Mouse (Mus musculus): ENCODE measurements around the gene P2ry2. TPM values are rescaled to one million over a fixed set of nuclear protein-coding genes. Genes with fewer than 3 reads are reported as not detected.

P2ry2 gene
- polyA plus RNA-seq, 1 experiment from 2014 or later: 1.2 TPM

DNA sequence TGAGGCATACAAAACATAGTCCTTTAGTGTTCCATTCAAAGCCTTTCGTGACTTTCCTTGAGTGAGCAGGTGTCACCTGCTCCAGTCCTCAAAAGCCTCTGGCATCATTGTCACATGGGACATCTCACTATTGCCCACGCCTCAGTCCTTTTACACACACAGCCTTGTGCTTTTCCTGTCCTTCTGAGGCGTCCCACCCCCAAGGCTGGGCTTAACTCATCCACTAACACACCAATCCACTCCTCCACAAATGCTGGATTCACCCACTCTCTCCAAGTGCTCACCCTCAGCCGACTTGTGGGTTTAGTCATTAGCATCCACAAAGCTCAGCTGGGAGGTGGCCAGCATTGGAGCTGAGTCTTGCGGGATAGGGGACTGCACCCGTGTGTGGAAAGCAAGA, 4.8 kb upstream of the P2ry2 start:
- H3K9ac ChIP-seq: no peak overlapping the region
- WGBS: 52% methylated on average over 6 of the region's 6 CpGs

DNA sequence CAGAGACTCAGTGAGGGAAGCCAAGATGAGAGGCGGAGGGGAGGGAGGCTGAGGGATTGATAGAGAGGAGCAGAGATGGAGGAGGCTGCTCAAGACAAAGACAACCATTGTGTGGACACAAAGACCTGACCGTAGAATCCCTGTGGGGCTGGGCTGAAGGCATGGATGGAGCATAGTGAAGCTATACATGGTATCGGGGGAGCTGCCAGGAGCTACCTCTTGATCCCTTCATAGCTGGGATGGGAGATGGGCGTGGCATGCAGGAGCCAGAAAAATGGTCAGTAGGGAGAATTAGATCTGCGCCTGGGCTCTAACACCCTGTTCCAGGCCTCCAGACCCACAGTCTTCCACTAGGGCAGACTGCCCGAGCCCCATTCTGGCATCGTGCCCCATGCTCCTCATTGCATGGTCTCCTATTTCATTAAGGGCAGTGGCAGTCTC, 4.4 kb upstream of the P2ry2 start:
- 64% methylated on average over 7 of the region's 7 CpGs for WGBS

More for the DNA sequence above, 4.8 kb upstream of the P2ry2 start:
- ATAC-seq (ENCODE audit: insufficient number of reproducible peaks, low FRiP score): no peak
- Histone ChIP-seq H3K4me2 (no peak overlapping the region), H3K36me3 (no peaks in the 10 kb centered on the region), H3K4me1 (replicated peaks) (peaks cover under 1% of the 10 kb centered on the region; the same call in 1 of the 2 replicates), H3K27ac (ENCODE audit: poor library complexity, severe bottlenecking) (no peak overlapping the region), H3K4me3 (no peak overlapping the region), H3K27me3 (replicated peaks) (peaks cover 23% of the 10 kb centered on the region), H3K9me3 (replicated peaks) (0 out of 2 replicates have a peak, but pooled peaks cover 4% of the 10 kb centered on the region)

DNA sequence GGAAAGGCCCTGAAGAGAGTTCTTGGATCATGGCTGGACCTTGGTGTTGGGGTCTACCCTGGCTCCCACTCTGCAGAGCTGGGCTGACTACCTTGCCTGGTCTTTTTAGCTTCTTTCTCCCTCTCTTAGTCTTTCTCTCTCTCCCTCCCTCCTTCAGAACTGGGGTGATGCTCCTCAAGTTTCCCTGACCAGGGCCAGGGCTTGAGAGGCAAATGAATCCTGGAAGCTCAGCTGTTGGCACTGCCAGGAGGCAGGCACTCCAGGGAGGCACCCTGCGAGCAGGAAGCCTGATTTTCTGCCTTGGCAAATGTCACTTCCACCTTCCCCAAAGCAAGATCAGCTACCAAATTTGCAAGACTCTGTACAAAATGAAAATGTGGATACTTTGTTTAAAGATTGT, 2.3 kb upstream of the P2ry2 start:
- H3K4me2 ChIP-seq: no peak overlapping the region
- H3K27me3 ChIP-seq (replicated peaks): peaks cover 45% of the 10 kb centered on the region
- peaks cover 5% of the 10 kb centered on the region for H3K4me1 ChIP-seq (replicated peaks)
- H3K36me3 ChIP-seq: no peaks in the 10 kb centered on the region
- no peaks in the 10 kb centered on the region for H3K9me3 ChIP-seq (replicated peaks)
- no peak for ATAC-seq (ENCODE audit: insufficient number of reproducible peaks, low FRiP score)
- H3K27ac ChIP-seq (ENCODE audit: poor library complexity, severe bottlenecking): no peak overlapping the region
- no peak overlapping the region for H3K4me3 ChIP-seq
- 72% methylated on average over 1 of the region's 1 CpGs for WGBS
- H3K9ac ChIP-seq: no peak overlapping the region

More for the DNA sequence above, 4.4 kb upstream of the P2ry2 start:
- ATAC-seq (ENCODE audit: insufficient number of reproducible peaks, low FRiP score): no peak
- Histone ChIP-seq H3K27me3 (replicated peaks) (peaks cover 27% of the 10 kb centered on the region), H3K27ac (ENCODE audit: poor library complexity, severe bottlenecking) (no peak overlapping the region), H3K36me3 (no peaks in the 10 kb centered on the region), H3K4me1 (replicated peaks) (peaks cover 5% of the 10 kb centered on the region; the same call in 1 of the 2 replicates), H3K9me3 (replicated peaks) (0 out of 2 replicates have a peak, but pooled peaks cover 3% of the 10 kb centered on the region), H3K4me3 (no peak overlapping the region), H3K9ac (no peak overlapping the region), H3K4me2 (no peak overlapping the region)

DNA sequence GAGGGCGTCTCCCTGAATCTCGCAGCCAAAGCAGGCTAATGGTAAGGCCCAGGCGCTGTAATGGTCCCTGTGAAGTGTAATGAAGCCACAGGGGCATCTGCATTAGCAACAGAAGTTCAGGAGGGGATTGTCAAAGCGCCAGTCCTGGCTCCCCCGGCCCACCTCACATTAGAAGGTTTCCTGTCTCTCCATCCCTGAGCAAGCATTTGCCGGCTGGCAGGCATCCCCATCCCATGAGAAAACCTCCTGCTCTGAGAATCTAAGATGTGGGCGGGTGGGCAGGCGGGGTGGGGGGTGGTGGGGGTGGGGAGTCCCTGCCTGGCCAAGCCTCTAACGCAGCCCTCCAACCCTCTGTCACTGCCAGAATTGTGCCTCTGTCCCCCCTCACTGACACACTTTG, 1.4 kb upstream of the P2ry2 start:
- H3K9me3 ChIP-seq (replicated peaks): no peaks in the 10 kb centered on the region
- H3K4me3 ChIP-seq: no peak overlapping the region
- H3K4me1 ChIP-seq (replicated peaks): peaks cover 5% of the 10 kb centered on the region
- H3K27me3 ChIP-seq (replicated peaks): peaks cover 54% of the 10 kb centered on the region
- WGBS: 23% methylated on average over 9 of the region's 9 CpGs
- no peak overlapping the region for H3K4me2 ChIP-seq
- ATAC-seq (ENCODE audit: insufficient number of reproducible peaks, low FRiP score): no peak
- H3K27ac ChIP-seq (ENCODE audit: poor library complexity, severe bottlenecking): no peak overlapping the region
- H3K9ac ChIP-seq: no peak overlapping the region
- no peaks in the 10 kb centered on the region for H3K36me3 ChIP-seq

DNA sequence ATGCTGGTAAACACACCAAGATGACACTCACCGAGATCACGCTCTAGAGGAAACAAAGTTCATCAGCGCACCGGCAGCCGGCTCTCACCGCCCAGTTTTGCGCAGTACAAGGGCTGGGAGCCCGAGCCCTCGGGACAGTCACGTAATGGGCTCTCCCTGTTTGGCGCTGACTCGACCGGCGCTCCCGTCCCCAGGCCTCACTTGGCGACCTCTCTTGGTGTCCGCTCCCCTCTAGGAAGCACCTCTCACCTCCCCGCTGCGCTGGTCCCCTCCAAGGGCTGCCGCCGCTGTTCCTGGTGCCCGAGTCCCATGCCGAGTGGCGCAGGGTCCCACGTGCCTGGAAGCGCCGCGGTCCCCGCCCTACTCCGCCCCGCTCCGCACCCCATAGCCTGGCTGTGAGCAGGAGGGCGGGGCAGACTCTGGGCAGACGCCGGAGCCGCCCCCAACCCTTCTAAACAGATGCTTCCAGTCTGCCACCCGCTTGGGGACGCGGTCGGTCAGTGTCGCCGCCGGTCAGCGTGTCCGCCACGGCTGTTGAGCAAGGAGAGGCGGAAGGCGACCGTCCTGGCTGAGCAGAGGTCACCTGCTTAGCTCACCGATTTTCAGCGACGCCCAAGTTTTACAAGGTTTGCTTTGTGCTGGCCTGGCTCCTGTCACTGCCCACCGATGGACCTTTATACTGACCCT, 842 bp downstream of the P2ry2 start:
- under 1% methylated on average over 53 of the region's 53 CpGs for WGBS
- peaks cover 66% of the 10 kb centered on the region for H3K27me3 ChIP-seq (replicated peaks)

DNA sequence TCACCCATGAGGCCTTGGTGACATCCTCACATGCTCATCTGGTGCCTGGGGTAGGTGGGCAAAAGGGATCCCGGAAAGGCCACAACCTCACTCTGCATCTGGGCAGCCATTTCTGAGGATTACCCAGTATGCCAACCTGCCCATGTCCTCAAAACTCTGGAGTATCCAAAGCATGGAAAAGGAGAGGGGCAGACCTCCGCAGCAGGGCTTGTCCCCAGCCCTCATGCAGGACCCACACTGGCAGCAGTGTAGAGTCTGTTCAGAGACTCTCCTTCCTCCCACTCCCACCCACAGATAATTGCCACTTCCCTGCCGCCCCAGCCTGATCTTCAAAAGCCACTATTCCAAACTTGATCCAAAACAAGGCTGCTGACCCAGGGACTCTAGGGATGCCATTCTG, 1.9 kb downstream of the P2ry2 start:
- no peaks in the 10 kb centered on the region for H3K36me3 ChIP-seq
- H3K9ac ChIP-seq: no peak overlapping the region
- ATAC-seq (ENCODE audit: insufficient number of reproducible peaks, low FRiP score): no peak
- H3K4me3 ChIP-seq: peak overlapping the region; percentile 55; the same call in 1 of the 2 replicates
- no peak overlapping the region; the same call in 1 of the 2 replicates for H3K4me2 ChIP-seq
- peaks cover 13% of the 10 kb centered on the region for H3K4me1 ChIP-seq (replicated peaks)
- H3K27me3 ChIP-seq (replicated peaks): peaks cover 70% of the 10 kb centered on the region
- no peaks in the 10 kb centered on the region for H3K9me3 ChIP-seq (replicated peaks)
- no peak overlapping the region for H3K27ac ChIP-seq (ENCODE audit: poor library complexity, severe bottlenecking)
- 69% methylated on average over 3 of the region's 3 CpGs for WGBS

More for the DNA sequence above, 842 bp downstream of the P2ry2 start:
- ATAC-seq (ENCODE audit: insufficient number of reproducible peaks, low FRiP score): peak; percentile 83
- peak overlapping the region; percentile 55 for H3K4me3 ChIP-seq
- no peaks in the 10 kb centered on the region for H3K9me3 ChIP-seq (replicated peaks)
- peak overlapping the region; percentile 88 for H3K4me2 ChIP-seq
- no peak overlapping the region for H3K27ac ChIP-seq (ENCODE audit: poor library complexity, severe bottlenecking)
- H3K4me1 ChIP-seq (replicated peaks): peaks cover 10% of the 10 kb centered on the region
- no peaks in the 10 kb centered on the region for H3K36me3 ChIP-seq
- peak overlapping the region; percentile 59 for H3K9ac ChIP-seq

DNA sequence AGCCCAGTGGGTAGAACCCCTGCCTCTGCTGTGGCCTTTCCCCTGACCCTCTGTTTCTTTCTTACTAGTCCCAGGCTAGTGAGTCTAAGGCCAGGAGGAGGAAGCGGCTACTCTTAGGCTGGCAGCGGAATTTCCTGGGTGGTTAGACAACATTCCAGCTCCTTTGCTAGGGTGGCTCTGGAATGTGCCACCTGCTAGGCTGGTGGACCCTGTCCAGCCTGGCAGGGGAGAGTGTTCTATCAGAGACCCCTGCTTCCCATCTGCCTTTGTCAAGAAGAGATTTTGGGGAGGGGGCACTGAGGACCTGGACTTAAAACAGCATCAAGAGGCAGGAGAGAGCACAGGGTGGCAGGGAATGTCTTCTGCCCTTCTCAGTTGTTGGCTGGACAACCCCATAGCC, 6.5 kb downstream of the P2ry2 start:
- Histone ChIP-seq H3K9ac (no peak overlapping the region), H3K27me3 (replicated peaks) (peaks cover 40% of the 10 kb centered on the region), H3K4me3 (no peak overlapping the region), H3K9me3 (replicated peaks) (no peaks in the 10 kb centered on the region), H3K36me3 (no peaks in the 10 kb centered on the region), H3K27ac (ENCODE audit: poor library complexity, severe bottlenecking) (no peak overlapping the region), H3K4me2 (no peak overlapping the region), H3K4me1 (replicated peaks) (peaks cover 14% of the 10 kb centered on the region)
- WGBS: 65% methylated on average over 2 of the region's 2 CpGs
- ATAC-seq (ENCODE audit: insufficient number of reproducible peaks, low FRiP score): no peak

DNA sequence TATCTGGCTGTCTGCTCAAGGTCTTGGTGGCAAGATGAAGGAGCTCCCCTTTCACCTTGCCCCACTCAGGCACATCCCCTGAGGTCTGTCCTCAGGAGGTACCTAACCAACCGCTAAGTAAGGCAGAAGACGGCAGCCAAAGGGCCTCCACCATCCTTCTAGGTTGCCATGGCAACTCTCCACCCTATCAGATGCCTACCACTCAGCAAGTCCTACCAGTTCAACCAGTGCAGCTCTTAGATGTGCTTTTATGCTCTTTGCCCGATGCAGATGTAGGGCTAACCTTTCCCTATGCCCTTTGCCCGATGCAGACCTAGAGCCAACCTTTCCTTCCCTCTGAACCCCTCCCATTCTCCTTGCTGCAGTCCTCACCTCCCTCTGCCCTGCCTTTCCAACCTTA, 7.5 kb downstream of the P2ry2 start:
- Histone ChIP-seq H3K4me1 (replicated peaks) (peaks cover 14% of the 10 kb centered on the region), H3K27ac (ENCODE audit: poor library complexity, severe bottlenecking) (no peak overlapping the region), H3K9ac (no peak overlapping the region), H3K4me3 (no peak overlapping the region), H3K9me3 (replicated peaks) (no peaks in the 10 kb centered on the region), H3K4me2 (no peak overlapping the region), H3K27me3 (replicated peaks) (peaks cover 30% of the 10 kb centered on the region), H3K36me3 (no peaks in the 10 kb centered on the region)
- 61% methylated on average over 4 of the region's 4 CpGs for WGBS
- ATAC-seq (ENCODE audit: insufficient number of reproducible peaks, low FRiP score): no peak

DNA sequence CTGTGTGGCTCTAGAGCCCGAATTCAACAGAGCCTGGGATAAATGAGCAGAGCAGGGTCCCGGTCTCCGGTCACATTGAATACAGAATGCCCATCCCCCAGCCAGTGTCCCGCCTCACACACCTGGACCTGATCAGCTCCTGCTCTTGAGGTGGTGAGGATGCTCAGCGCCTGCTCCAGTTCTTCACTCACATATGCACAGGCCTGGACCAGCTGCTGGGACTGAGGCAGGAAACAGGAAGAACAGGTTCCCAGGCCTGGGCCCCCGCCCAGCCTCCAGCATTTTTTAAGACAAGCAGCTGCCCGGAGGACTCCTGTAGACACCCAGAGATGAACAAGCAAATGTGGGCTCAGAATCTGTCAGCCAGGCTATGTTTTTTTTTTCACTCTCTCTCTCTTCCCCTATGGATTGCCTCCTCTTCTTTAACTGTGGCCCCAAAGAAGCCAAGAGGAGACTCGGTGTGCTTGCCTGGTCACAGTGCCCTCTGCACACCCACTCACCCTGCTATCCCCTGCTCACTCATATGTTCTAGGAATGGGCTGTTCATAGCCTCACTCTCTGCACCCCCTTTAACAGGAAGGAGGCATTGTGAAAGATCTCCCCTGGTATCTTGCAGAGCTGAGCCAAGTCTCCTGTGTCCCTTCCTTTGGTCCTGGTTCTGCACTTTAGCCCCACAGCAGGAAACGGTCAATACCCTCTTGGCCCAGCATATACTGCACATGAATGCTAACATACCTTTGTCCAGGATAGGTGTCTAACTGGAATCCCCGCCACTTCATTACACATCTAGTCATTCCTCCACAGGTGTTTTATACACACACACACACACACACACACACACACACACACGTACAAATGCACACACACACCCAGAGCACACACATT, 9.0 kb downstream of the P2ry2 start:
- Histone ChIP-seq H3K4me3 (no peak overlapping the region), H3K4me1 (replicated peaks) (peaks cover 14% of the 10 kb centered on the region), H3K27me3 (replicated peaks) (peaks cover 16% of the 10 kb centered on the region), H3K4me2 (no peak overlapping the region), H3K9ac (no peak overlapping the region), H3K27ac (ENCODE audit: poor library complexity, severe bottlenecking) (no peak overlapping the region), H3K9me3 (replicated peaks) (no peaks in the 10 kb centered on the region), H3K36me3 (no peaks in the 10 kb centered on the region)
- 70% methylated on average over 11 of the region's 11 CpGs for WGBS
- no peak for ATAC-seq (ENCODE audit: insufficient number of reproducible peaks, low FRiP score)

DNA sequence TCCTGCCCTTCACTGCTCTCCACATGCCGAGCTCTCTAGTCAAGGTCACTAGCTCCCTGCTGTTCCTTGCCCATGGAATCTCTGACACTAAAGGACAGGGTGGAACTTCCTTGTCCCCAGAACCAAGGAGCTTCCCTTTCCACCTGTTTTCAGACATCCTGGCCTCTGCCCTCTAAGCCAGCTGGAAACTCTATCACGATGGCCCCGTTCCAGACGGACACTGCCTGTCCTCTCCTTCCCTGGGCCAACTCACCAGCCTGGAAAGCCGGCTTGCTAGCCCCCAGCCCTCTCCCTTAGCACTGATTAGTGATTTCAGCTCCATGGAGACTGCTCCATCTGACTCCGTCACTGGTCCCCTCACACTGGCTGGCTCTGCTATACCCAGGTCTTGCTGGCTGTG, 10.4 kb downstream of the P2ry2 start:
- Histone ChIP-seq H3K27me3 (replicated peaks) (peaks cover 8% of the 10 kb centered on the region), H3K27ac (ENCODE audit: poor library complexity, severe bottlenecking) (no peak overlapping the region; the same call in 1 of the 2 replicates), H3K36me3 (no peaks in the 10 kb centered on the region), H3K4me1 (replicated peaks) (peaks cover 13% of the 10 kb centered on the region), H3K4me3 (no peak overlapping the region), H3K9me3 (replicated peaks) (no peaks in the 10 kb centered on the region), H3K9ac (no peak overlapping the region), H3K4me2 (no peak overlapping the region)
- no peak for ATAC-seq (ENCODE audit: insufficient number of reproducible peaks, low FRiP score)
- WGBS: 55% methylated on average over 6 of the region's 6 CpGs

DNA sequence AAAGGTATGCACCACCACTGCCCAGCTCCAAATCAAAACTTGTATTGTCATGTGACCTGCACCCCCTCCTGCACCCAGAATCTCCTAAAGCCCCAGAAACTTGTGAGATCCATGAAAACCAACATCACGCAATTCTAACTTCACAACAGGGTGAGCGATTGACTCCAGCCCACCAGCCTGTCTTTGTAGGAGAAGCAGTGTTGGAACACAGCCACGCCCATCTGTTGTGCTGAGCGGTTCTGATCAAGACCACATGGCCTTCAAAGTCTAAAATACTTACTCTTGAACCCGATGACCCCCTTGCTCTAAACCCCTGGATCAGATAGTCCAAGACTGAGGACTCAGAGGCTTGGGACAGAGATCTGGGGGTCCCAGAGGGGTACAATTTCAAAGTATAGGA, 13.0 kb downstream of the P2ry2 start:
- H3K4me3 ChIP-seq: no peak overlapping the region
- 75% methylated on average over 5 of the region's 5 CpGs for WGBS
- no peaks in the 10 kb centered on the region for H3K27me3 ChIP-seq (replicated peaks)
- H3K27ac ChIP-seq (ENCODE audit: poor library complexity, severe bottlenecking): no peak overlapping the region
- H3K9ac ChIP-seq: no peak overlapping the region
- no peaks in the 10 kb centered on the region for H3K36me3 ChIP-seq
- peaks cover 6% of the 10 kb centered on the region; the same call in 1 of the 2 replicates for H3K4me1 ChIP-seq (replicated peaks)
- H3K9me3 ChIP-seq (replicated peaks): no peaks in the 10 kb centered on the region
- H3K4me2 ChIP-seq: no peak overlapping the region
- no peak for ATAC-seq (ENCODE audit: insufficient number of reproducible peaks, low FRiP score)
